Mouse (Mus musculus): ENCODE measurements around the gene Cux1.

- TF ChIP-seq POLR2A (IDR thresholded peaks at IDR 0.05; ENCODE audit: borderline replicate concordance, insufficient read depth, low read length) (no peak), CTCF (IDR thresholded peaks at IDR 0.05; ENCODE audit: borderline replicate concordance, insufficient read depth, low read depth, low read length) (no peak)
Observed at GRCm38 (mm10) chr5:136462613-136463012, 104.7 kb downstream of the Cux1 start.

Measured in cerebellum, adult 2 months (tissue).